Mouse (Mus musculus) regulatory T cell (primary cell): ENCODE results near the gene Kcne4.

ENCODE experiments used
- in situ Hi-C: fragments of 300-600 bp; cut with MboI, MseI; formaldehyde crosslinking; loops from one replicate; pipeline ENCODE4 v1.15.1; 2025; ENCODE audit warnings: high pct_unique_total_duplicates

The Kcne4 gene

DNA sequence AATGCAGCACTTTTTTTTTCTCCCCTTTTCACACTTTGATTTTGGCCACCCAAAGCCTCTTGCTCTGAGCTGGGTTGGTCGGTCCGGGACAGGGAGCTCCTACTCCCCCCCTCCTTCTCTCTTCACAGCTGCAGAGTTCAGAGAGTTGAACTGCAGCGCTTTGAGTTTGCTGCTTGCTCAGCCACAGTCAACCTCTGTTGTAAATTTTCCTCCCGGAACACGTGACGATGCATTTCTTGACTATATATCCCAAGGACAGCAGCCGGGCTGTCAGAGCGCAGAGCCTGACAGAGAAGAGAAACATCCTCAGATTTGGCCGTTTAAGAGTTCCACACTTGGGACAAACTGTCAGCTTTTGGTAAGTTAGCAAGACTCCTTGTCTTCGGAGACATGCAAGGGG, at the start of gene Kcne4:
TSS of gene Kcne4 (plus strand) at position 120 of the 400 bp plus-strand sequence.
- in situ Hi-C loops: no loop called here

- in situ Hi-C loops: loop anchor here (5.0 to 10.0 kb wide), 2 partner anchors 505 to 1237 kb away; no protein-coding TSS in a partner anchor
Observed at GRCm38 (mm10) chr1:78781899-78782298, 34.7 kb upstream of the Kcne4 start.

DNA sequence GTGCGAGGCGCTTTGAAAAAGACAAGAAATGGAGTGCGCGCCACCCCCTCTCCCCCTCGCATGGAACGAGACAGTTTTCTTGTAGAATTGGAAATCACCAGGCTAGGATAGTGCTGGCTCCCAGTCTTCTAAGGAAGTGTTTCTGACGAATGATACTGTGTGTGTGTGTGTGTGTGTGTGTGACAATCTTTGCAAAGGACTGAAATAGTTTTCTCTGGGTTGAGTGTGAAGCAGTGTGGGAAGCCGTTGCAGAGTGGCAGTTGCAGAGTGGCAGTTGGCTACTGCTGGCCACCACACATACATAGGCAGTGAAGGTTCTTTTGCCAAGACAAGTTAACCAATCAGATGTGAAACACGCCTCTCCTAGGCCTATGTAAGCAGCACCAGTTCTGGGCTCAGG, 31.6 kb upstream of the Kcne4 start:
- in situ Hi-C loops: loop anchor here (5.0 to 10.0 kb wide), 2 partner anchors 502 to 1240 kb away; no protein-coding TSS in a partner anchor

DNA sequence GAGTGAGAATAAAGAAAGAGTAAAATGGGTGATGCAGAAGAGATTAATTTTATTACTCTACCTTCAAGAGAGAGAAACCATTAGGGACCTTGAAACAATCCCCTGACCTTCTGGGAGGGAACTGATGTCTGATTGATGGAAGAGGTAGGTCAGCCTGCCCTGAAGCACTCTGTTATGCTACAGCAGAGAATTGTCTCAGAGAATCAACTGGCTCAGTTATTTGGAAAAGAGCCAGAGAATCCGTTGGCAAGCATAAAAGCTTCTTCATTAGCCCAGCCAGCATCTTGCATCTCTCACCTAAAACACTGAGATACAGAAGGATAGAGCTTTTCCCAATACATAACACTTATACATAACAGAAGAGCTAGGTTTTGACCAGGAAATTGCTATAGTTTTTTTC, 26.8 kb upstream of the Kcne4 start:
- in situ Hi-C loops: loop anchor here (10.0 kb wide), 1 partner anchor 1245 kb away; no protein-coding TSS in a partner anchor

GRCm38 (mm10) chr1:78807428-78807827, 9.1 kb upstream of the Kcne4 start:
- in situ Hi-C loops: no loop called here

DNA sequence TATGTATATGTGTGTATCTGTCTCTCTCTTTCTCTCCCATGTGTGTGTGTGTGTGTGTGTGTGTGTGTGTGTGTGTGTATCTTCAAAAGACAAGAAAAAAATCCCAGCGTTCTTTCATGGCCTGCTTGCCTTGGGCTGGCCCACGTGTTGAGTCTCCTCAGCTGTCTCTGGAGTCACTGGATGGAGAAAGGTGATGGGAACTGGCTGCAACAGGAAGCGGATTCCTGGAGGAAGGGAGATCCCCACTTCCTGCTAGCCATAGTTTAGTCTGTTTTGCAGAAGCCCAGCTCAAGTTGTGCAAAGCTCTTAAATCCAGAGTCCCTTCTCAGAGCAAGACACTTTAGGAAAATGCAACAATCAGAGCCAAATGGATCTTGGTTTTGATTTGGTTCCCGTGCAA, 6.7 kb upstream of the Kcne4 start:
- in situ Hi-C loops: no loop called here

GRCm38 (mm10) chr1:78810904-78811303, 5.7 kb upstream of the Kcne4 start:
- in situ Hi-C loops: no loop called here

DNA sequence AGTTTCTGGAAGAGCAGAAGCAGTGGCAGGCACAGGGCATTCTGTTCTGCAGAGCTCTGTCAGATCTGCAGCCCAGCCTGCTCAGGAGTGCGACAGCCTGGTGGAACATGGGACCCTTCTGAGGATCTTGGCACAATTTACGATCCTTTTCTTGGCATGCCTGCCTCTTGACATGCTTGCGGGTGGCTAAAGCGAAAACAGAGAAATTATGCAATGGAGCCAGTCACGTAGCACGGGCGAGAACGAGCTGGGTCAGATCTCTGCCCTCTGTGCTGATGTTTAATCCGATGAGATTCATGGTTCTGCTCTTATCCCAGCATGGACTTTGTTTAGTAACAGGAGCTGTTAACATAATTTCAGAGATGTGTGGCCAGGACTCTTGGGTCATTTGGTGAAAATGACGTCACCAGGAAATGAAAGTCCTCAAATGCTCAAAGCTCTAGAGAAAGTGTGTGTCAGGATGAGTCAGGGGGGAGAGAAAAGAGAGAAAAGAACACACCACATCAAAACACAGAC, 4.5 kb upstream of the Kcne4 start:
- in situ Hi-C loops: no loop called here

DNA sequence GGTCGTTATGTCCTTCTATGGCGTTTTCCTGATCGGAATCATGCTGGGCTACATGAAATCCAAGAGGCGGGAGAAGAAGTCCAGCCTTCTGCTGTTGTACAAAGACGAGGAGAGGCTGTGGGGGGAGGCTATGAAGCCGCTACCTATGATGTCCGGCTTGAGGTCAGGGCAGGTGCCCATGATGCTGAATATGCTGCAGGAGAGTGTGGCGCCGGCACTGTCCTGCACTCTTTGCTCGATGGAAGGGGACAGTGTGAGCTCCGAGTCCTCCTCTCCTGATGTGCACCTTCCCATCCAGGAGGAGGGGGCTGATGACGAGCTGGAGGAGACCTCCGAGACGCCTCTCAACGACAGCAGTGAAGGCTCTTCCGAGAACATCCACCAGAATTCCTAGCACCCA, 1.2 kb downstream of the Kcne4 start:
- in situ Hi-C loops: no loop called here

DNA sequence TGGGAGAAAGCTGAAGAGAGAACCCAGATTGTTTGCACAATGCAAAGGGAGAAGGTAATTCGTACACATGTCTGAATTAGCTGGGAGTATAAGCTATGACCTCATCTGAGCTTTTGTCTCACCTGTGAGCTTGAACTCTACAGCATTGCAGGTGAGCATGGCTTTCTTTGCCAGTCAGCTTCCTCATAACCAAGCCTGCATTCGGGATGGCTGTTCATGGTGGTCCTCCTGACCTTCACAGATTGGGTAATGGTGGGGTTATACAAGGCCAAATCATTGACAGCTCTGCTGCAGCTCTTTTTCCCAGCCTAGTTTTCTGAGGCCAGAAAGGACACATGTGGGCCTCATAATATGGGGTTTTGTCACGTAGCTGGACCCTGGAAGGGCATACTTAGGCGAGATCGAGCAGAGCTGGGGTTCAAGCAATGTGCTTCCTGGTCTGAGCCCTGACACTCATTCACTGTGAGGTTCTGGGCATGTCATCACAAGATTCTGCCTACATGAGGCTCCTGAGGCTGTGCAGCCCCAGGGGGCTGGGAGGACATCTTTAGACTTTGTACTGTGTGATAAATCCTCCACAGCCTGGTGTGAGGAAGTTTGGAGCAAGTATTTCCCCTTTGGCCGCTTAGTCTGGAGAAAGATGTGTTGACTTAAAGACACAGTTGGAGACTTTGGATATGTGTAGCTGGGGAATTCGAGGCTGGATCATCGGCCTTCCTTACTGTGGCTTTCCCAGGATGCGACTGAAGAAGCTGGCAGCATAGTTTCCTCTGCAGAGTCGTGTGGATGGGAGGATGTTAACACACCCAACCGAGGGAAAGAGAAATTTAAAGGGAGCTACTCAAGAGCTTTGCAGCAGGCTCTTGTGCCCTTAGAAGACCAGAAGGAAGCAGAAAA, 2.3 kb downstream of the Kcne4 start:
- in situ Hi-C loops: no loop called here

DNA sequence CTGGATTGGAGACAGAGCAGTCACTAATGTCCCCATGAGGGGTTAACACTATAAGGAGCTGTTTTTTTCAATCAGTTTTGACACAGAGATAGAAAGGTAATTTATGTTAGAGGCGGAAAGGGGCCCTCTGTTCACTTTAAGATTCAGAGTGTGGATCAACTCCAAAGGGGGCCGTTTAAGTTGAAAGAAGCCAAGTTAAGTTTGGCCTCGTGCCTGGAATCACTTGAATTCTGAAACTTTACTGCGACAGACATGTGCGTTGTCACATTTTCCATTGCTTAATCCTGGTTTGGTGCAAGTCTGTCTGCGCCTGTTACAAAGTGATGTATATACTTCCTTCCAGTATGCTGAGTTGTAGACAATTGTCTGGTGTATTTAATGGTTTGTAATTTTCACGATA, 3.0 kb downstream of the Kcne4 start:
- in situ Hi-C loops: no loop called here

GRCm38 (mm10) chr1:78820176-78820575, 3.6 kb downstream of the Kcne4 start:
- in situ Hi-C loops: no loop called here

GRCm38 (mm10) chr1:78821111-78821510, 4.6 kb downstream of the Kcne4 start:
- in situ Hi-C loops: no loop called here

GRCm38 (mm10) chr1:78821733-78822430, 5.3 kb downstream of the Kcne4 start:
- in situ Hi-C loops: no loop called here

- in situ Hi-C loops: no loop called here
Observed at GRCm38 (mm10) chr1:78825246-78825645, 8.7 kb downstream of the Kcne4 start.

GRCm38 (mm10) chr1:78838468-78838867, 21.9 kb downstream of the Kcne4 start:
- in situ Hi-C loops: no loop called here

DNA sequence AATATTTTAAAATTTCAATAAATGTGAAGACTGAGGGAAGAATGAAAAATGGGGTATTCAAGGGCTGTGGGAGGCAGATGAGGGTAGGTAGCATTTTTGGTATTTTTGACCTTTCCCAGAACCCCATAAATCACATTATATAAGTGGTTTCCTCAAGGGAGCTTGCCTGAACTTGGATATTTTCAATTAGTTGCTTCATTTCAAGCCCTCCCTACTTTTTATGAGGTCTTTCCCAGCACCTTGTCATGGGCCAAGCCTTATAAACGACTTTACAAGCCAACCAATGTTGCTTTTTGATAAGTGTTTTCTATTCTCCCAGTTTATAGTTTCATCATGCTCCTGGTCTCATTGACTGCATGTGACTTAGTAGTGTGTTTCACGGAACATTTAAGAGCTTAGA, 24.2 kb downstream of the Kcne4 start:
- in situ Hi-C loops: no loop called here

- in situ Hi-C loops: no loop called here
Observed at GRCm38 (mm10) chr1:78845661-78846060, 29.1 kb downstream of the Kcne4 start.

DNA sequence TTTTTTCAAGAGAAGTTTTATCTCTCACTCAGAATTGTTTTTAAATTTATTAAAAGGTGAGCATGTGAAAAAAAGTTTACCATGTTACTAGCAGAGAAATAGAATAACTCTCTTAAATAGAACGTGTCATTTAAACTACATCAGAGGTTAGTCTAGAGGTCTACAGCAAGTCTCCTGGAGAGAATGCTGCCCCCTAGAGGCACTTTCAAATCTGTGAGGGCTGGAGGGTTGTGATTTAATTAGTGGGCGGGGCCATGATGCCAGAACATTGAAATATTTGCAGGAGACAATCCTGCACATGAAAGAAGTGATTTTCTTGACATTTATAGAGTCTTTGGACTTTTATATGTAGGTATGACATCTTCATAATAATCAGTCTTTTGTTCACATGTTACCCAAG, 29.9 kb downstream of the Kcne4 start:
- in situ Hi-C loops: no loop called here

DNA sequence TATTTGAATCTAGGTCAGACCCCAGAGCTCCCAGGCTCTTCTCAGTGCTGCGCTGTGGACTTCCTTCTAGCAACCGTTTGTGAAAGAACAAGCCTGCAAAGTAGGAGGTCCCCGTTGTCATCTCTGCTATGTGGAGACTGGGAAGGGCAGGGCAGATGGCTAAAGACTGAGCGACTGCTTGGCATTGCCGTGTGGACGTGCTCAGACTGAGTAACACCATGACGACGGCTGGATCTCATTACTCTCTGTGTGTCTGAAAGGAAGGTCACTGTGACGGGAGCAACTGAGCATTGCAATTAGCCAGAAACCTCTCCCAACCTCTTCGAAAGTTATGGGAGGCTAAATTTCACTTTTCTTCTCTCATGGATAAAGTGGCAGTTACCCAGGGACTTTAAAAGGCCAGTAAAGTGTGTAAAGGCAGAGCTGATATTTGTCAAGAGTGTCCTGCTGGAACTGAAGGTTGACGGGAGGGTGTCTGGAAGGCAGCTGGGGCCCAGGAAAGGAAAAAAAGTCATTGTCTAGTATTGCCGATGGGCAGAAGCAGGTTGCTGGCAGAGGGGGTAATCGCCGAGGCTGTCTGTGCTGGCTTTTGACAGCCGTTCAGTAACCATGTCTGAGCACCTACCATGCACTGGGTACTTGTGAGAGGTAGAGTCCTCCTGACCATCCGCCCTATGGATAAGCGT, 36.0 kb downstream of the Kcne4 start:
- in situ Hi-C loops: no loop called here

DNA sequence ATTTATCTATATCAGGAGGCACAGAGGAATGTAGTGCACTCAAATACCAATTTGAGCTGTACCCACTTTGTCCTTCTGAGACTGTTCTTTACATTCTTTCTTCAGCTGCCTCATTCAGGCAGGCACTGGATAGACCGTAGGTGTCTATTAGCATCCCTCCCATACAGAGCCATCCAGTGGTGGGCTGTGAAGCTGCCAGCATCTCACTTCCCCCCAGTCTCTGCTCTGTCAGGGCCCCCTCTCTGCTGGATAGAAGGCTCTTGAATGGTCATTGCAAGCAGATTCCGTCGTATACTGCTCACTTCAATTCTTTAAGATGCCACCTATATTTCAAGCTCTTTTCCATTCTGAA, 36.5 kb downstream of the Kcne4 start:
- in situ Hi-C loops: no loop called here

- in situ Hi-C loops: no loop called here
Observed at GRCm38 (mm10) chr1:78854306-78854705, 37.7 kb downstream of the Kcne4 start.
